Mouse (Mus musculus) MEL (cell line): Measurements from ENCODE around the gene Lin54. TPM values are rescaled to one million over a fixed set of nuclear protein-coding genes. Genes with fewer than 3 reads are reported as not detected.
A peak's percentile ranks its signal among the peaks of the same experiment; 100 is the strongest.

Source experiments
- DNase-seq: peaks from one replicate; pipeline ENCODE4 v3.0.0; 2011; ENCODE audit warnings: low read depth, low spot score
- H3K27ac ChIP-seq: 2 replicates; pipeline ENCODE4 v1.5.1; 2012; ENCODE audit warnings: low read depth, mild to moderate bottlenecking, control low read depth, low read length, moderate library complexity; ENCODE audit not compliant: control insufficient read depth
- H3K27me3 ChIP-seq, 2 experiments: fragments of 150-350 bp in 1 of 2; sonication (generic) in 1 of 2; 2 replicates each; pipeline ENCODE4 v1.6.1; 2012; ENCODE audit warnings: low read length in 2 of 2, mild to moderate bottlenecking in 2 of 2, improper control_type of control experiment in 1 of 2, moderate library complexity in 1 of 2; ENCODE audit not compliant: insufficient read depth in 2 of 2, control insufficient read depth in 1 of 2
- H3K36me3 ChIP-seq, 2 experiments: 2 replicates each; pipeline ENCODE4 v1.6.1; 2012 to 2014; ENCODE audit warnings: low read length in 2 of 2, improper control_type of control experiment in 1 of 2, inconsistent platforms in 1 of 2, mild to moderate bottlenecking in 1 of 2; ENCODE audit not compliant: insufficient read depth in 2 of 2, control insufficient read depth in 1 of 2
- H3K4me1 ChIP-seq, 2 experiments: fragments of 150-350 bp in 1 of 2; sonication (generic) in 1 of 2; 2 replicates each; pipeline ENCODE4 v1.6.1; 2012; ENCODE audit warnings: low read length in 2 of 2, improper control_type of control experiment in 1 of 2, mild to moderate bottlenecking in 1 of 2; ENCODE audit not compliant: insufficient read depth in 2 of 2, control insufficient read depth in 1 of 2
- H3K4me3 ChIP-seq, 2 experiments: fragments of 150-350 bp in 1 of 2; sonication (generic) in 1 of 2; 2 replicates each; pipeline ENCODE4 v1.5.1; 2012; ENCODE audit warnings: low read depth in 2 of 2, low read length in 2 of 2, mild to moderate bottlenecking in 2 of 2, moderate library complexity in 2 of 2, control low read depth in 1 of 2, improper control_type of control experiment in 1 of 2; ENCODE audit not compliant: control insufficient read depth in 1 of 2, insufficient read depth in 1 of 2
- H3K79me2 ChIP-seq: 2 replicates; pipeline ENCODE4 v1.6.1; 2012; ENCODE audit warnings: mild to moderate bottlenecking, low read length, moderate library complexity; ENCODE audit not compliant: control insufficient read depth, poor library complexity, insufficient read depth
- H3K9ac ChIP-seq: 2 replicates; pipeline ENCODE4 v1.6.1; 2012; ENCODE audit warnings: low read depth, mild to moderate bottlenecking, control low read depth, low read length, moderate library complexity; ENCODE audit not compliant: control insufficient read depth, poor library complexity, severe bottlenecking
- H3K9me3 ChIP-seq: fragments of 150-350 bp; sonication (generic); replicated peaks from 2 replicates; pipeline ENCODE4 v1.6.1; 2012; ENCODE audit warnings: mild to moderate bottlenecking, low read length, improper control_type of control experiment, moderate library complexity; ENCODE audit not compliant: insufficient read depth
- BHLHE40 ChIP-seq: IDR thresholded peaks from 2 replicates; pipeline ENCODE4 v1.6.1; 2012; ENCODE audit warnings: low read depth, mild to moderate bottlenecking, inconsistent platforms, low read length, improper control_type of control experiment, borderline replicate concordance
- CHD1 ChIP-seq: IDR thresholded peaks from 2 replicates; pipeline ENCODE4 v1.6.1; 2012; ENCODE audit warnings: low read depth, mild to moderate bottlenecking, inconsistent platforms, low read length, improper control_type of control experiment
- CHD2 ChIP-seq: IDR thresholded peaks from 2 replicates; pipeline ENCODE4 v1.6.1; 2011; ENCODE audit warnings: low read length, improper control_type of control experiment
- E2F4 ChIP-seq: IDR thresholded peaks from 2 replicates; pipeline ENCODE4 v1.6.1; 2011; ENCODE audit warnings: low read depth, low read length, improper control_type of control experiment, borderline replicate concordance
- EP300 ChIP-seq, 2 experiments: IDR thresholded peaks; 2 replicates each; pipeline ENCODE4 v1.6.1; 2011; ENCODE audit warnings: improper control_type of control experiment in 2 of 2, low read length in 2 of 2, low read depth in 1 of 2, mild to moderate bottlenecking in 1 of 2
- ETS1 ChIP-seq: IDR thresholded peaks from 2 replicates; pipeline ENCODE4 v1.6.1; 2012; ENCODE audit warnings: low read depth, mild to moderate bottlenecking, inconsistent platforms, low read length, improper control_type of control experiment, moderate library complexity
- GATA1 ChIP-seq: IDR thresholded peaks from 2 replicates; pipeline ENCODE4 v1.6.1; 2011; ENCODE audit warnings: low read depth, low read length, improper control_type of control experiment
- HCFC1 ChIP-seq: IDR thresholded peaks from 2 replicates; pipeline ENCODE4 v1.6.1; 2012; ENCODE audit warnings: low read depth, mild to moderate bottlenecking, inconsistent platforms, low read length, improper control_type of control experiment, moderate library complexity
- JUND ChIP-seq: IDR thresholded peaks from 2 replicates; pipeline ENCODE4 v1.6.1; 2011; ENCODE audit warnings: low read depth, mild to moderate bottlenecking, improper control_type of control experiment, low read length
- MAX ChIP-seq: IDR thresholded peaks from 2 replicates; pipeline ENCODE4 v1.6.1; 2011; ENCODE audit warnings: low read length, improper control_type of control experiment
- MEF2A ChIP-seq: IDR thresholded peaks from 2 replicates; pipeline ENCODE4 v1.6.1; 2014; ENCODE audit warnings: low read depth, mild to moderate bottlenecking, inconsistent platforms, low read length, improper control_type of control experiment; ENCODE audit not compliant: poor library complexity, insufficient replicate concordance, severe bottlenecking; ENCODE audit errors: extremely low read depth
- MXI1 ChIP-seq: IDR thresholded peaks from 2 replicates; pipeline ENCODE4 v1.6.1; 2011; ENCODE audit warnings: mild to moderate bottlenecking, low read depth, low read length, improper control_type of control experiment
- POLR2A ChIP-seq, 2 experiments: IDR thresholded peaks; 2 replicates each; pipeline ENCODE4 v1.6.1; 2011 to 2012; ENCODE audit warnings: low read length in 2 of 2, mild to moderate bottlenecking in 2 of 2, control low read depth in 1 of 2, improper control_type of control experiment in 1 of 2, low read depth in 1 of 2, moderate library complexity in 1 of 2; ENCODE audit not compliant: control insufficient read depth in 1 of 2, insufficient read depth in 1 of 2, poor library complexity in 1 of 2
- RCOR1 ChIP-seq: IDR thresholded peaks from 2 replicates; pipeline ENCODE4 v1.6.1; 2012; ENCODE audit warnings: low read depth, mild to moderate bottlenecking, inconsistent platforms, low read length, improper control_type of control experiment
- SIN3A ChIP-seq: IDR thresholded peaks from 2 replicates; pipeline ENCODE4 v1.6.1; 2012; ENCODE audit warnings: low read length, improper control_type of control experiment, inconsistent platforms
- SMC3 ChIP-seq: IDR thresholded peaks from 2 replicates; pipeline ENCODE4 v1.6.1; 2011; ENCODE audit warnings: low read depth, low read length, improper control_type of control experiment
- TAL1 ChIP-seq: IDR thresholded peaks from 2 replicates; pipeline ENCODE4 v1.6.1; 2012; ENCODE audit warnings: mild to moderate bottlenecking, inconsistent platforms, low read length, moderate library complexity, mixed read lengths
- TCF12 ChIP-seq: IDR thresholded peaks from 2 replicates; pipeline ENCODE4 v1.6.1; 2014; ENCODE audit warnings: low read depth, mild to moderate bottlenecking, inconsistent platforms, low read length, improper control_type of control experiment, moderate library complexity
- UBTF ChIP-seq: IDR thresholded peaks from 2 replicates; pipeline ENCODE4 v1.6.1; 2012; ENCODE audit warnings: low read depth, mild to moderate bottlenecking, inconsistent platforms, low read length, improper control_type of control experiment, moderate library complexity, borderline replicate concordance; ENCODE audit not compliant: insufficient read depth
- USF2 ChIP-seq, 2 experiments: IDR thresholded peaks; 2 replicates each; pipeline ENCODE4 v1.6.1; 2011 to 2012; ENCODE audit warnings: improper control_type of control experiment in 2 of 2, low read length in 2 of 2, borderline replicate concordance in 1 of 2, inconsistent platforms in 1 of 2, low read depth in 1 of 2, mild to moderate bottlenecking in 1 of 2; ENCODE audit not compliant: insufficient read depth in 1 of 2
- ZKSCAN1 ChIP-seq: IDR thresholded peaks from 2 replicates; pipeline ENCODE4 v1.6.1; 2012; ENCODE audit warnings: low read depth, mild to moderate bottlenecking, inconsistent platforms, low read length, improper control_type of control experiment, moderate library complexity
- polyA plus RNA-seq, 2 experiments: library from polyadenylated mRNA; stranded (reverse) in 1 of 2; unstranded in 1 of 2; fragments of >175 nt in 1 of 2; fragments of >200 nt in 1 of 2; gene quantifications; 2 replicates each; pipeline versions ENCODE4 v1.2.1 to v1.2.4; 2012; ENCODE audit warnings: low replicate concordance in 2 of 2, low read depth in 1 of 2; ENCODE audit not compliant: insufficient read length in 2 of 2, insufficient read depth in 1 of 2, missing spikeins in 1 of 2
- total RNA-seq: library from RNA; depleted of rRNA; stranded (reverse); fragments of 300-350 nt; gene quantifications from 2 replicates; pipeline ENCODE4 v1.2.3, GENCODE M21; 2012

Lin54 gene
- total and polyA plus RNA-seq, 3 experiments, result 14.1 to 16.0 TPM; not detected in 1

- no peaks in the 10 kb centered on the region for H3K4me1 ChIP-seq
- no peak overlapping the region for H3K27ac ChIP-seq
- H3K36me3 ChIP-seq, result peaks cover 0 to 16% of the 10 kb centered on the region in 2 experiments; a peak in 2 of 4 replicates
- DNase-seq, result no peak
- no peak overlapping the region for H3K9ac ChIP-seq
- H3K79me2 ChIP-seq, result no peaks in the 10 kb centered on the region
- H3K27me3 ChIP-seq, result no peaks in the 10 kb centered on the region
- H3K9me3 ChIP-seq, result no peaks in the 10 kb centered on the region
- TF ChIP-seq MXI1 (no peak), GATA1 (no peak), ZKSCAN1 (no peak), BHLHE40 (no peak), EP300 (IDR thresholded peaks at IDR 0.05; ENCODE audit: low read depth in 1 of 2, low read length in 2 of 2) (no peak), USF2 (IDR thresholded peaks at IDR 0.05; ENCODE audit: borderline replicate concordance in 1 of 2, insufficient read depth in 1 of 2, low read depth in 1 of 2, low read length in 2 of 2) (no peak), RCOR1 (no peak), E2F4 (no peak), HCFC1 (no peak), SMC3 (no peak), CHD2 (no peak), MEF2A (no peak), UBTF (no peak), POLR2A (IDR thresholded peaks at IDR 0.05; ENCODE audit: control insufficient read depth in 1 of 2, insufficient read depth in 1 of 2, low read depth in 1 of 2, low read length in 2 of 2, poor library complexity in 1 of 2) (no peak), CHD1 (no peak)
- TF ChIP-seq, all 39 proteins: peak for 0
- H3K4me3 ChIP-seq, result no peak overlapping the region
Measured at GRCm38 (mm10) chr5:100466624-100467023, 33.8 kb downstream of the Lin54 start.

DNA sequence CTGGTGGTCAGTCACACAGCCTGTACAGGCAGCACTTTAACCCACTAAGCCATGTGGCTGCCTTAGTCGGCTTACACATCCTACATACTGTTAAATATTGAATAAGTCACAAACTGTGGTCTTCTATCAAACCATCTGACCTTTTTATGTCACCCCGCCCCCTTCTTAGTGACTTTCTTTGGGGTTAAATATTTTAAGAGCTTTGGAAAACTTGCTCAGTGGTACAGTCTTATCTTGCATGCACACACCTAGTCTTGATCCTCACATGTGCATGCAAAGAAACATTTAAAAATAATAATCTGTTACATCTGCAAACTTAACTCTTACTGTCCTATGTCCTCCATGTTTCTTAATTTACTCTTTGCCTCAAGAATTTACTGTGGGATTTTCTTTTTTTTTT lies 38.1 kb downstream of the Lin54 start:
- peak; percentile 33 for DNase-seq
- H3K4me1 ChIP-seq, result no peaks in the 10 kb centered on the region; a peak in 1 of 4 replicates
- no peak overlapping the region for H3K4me3 ChIP-seq
- no peaks in the 10 kb centered on the region for H3K9me3 ChIP-seq
- H3K27me3 ChIP-seq, result no peaks in the 10 kb centered on the region
- TF ChIP-seq TCF12 (peak; percentile 37; the same call in 1 of the 2 replicates), JUND (no peak), BHLHE40 (peak; percentile 35; the same call in 1 of the 2 replicates), EP300 (IDR thresholded peaks at IDR 0.05; ENCODE audit: low read depth in 1 of 2, low read length in 2 of 2) (peak; percentile 6 to 41; a peak in 1 of 4 replicates), MXI1 (peak; percentile 43; the same call in 1 of the 2 replicates), SIN3A (peak; percentile 30; the same call in 1 of the 2 replicates), ETS1 (0 out of 2 replicates have a peak, but pooled peaks have one; percentile 20), GATA1 (0 out of 2 replicates have a peak, but pooled peaks have one; percentile 11), MAX (no peak), TAL1 (0 out of 2 replicates have a peak, but pooled peaks have one; percentile 15), RCOR1 (no peak), HCFC1 (no peak)
- peaks cover 0 to 16% of the 10 kb centered on the region in 2 experiments; a peak in 2 of 4 replicates for H3K36me3 ChIP-seq
- no peak overlapping the region for H3K27ac ChIP-seq
- no peaks in the 10 kb centered on the region for H3K79me2 ChIP-seq
- no peak overlapping the region for H3K9ac ChIP-seq
